Mouse (Mus musculus): ENCODE measurements around the gene Gpr165.
A peak's percentile ranks its signal among the peaks of the same experiment; 100 is the strongest.

Gene Gpr165

DNA sequence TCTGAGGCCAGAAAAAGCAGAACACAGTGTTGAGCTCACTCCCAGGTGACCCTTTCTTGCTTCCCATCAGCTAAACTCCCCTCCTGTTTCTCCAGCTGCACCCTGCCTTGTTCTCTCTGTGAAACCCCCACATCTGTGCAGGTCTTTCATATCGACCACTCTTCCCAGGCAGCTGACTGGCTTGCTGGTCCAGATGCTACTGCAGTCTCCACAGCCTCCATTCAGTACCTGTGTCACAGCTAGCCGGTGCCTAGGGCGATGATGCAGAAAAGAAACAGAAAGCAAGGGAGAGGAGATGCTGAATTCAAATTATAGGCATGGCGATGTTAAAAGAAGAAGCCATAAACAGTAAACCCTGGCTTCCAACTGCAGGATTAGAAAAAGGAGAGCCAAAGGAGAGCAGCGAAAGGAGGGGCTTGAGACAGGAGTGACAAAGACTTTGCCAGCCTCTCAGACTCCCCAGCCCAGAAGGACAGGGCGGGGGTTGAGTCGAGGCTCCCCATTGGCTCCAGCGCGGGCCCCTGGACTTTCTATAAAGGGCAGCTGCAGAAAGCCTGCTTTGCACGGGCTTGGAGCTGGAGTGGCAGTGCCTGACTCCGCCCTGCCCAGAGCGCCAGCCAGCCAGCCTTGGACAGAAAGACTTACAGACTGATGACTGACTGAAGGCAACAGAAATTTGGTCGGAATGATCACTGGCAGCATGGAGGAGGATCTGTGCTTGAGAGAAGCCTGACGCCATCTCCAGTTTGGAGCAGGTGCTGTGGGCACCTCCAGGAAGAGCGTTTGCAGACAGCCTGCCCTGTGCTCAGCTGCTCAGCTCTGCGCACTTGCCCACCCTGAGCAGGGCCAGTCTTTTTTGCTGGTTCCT lies at the start of gene Gpr165:
Gene Gpr165, plus strand, starts transcription at position 535 of the 868 bp plus-strand sequence.
- peak; percentile 1 for DNase-seq

DNA sequence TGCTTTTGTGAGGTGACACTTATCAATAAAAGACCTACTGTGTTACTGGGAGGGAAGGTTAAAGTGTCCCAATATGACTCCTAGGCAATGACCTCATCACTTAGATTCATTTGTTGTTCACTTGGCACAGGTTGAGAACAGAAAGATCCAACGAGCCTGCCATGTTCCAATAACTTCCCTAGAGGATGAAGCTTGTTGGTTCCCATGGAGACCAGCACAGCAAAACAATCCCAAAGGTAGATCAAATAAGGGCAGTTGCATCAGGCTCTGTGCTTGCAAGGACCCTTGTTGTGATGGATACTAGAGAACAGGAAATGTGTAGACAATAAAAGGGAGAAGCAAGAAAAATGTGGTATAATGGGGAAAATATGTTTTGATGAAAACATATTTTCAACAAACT lies 38.4 kb upstream of the Gpr165 start:
- DNase-seq, result no peak
